Mouse (Mus musculus): ENCODE measurements at regions not wholly inside any gene's neighbourhood (a gene's known extent, or its start where the extent isn't known, plus 50 kb on each side); places are given as distances from the start of the nearest gene placed in this dataset.

- WGBS: 90% methylated on average over 7 of the region's 7 CpGs
- Histone ChIP-seq H3K4me1 (replicated peaks; ENCODE audit: control insufficient read depth, insufficient read depth, low read length) (peaks cover 3% of the 10 kb centered on the region; the same call in 1 of the 2 replicates), H3K9ac (ENCODE audit: low read length) (no peak overlapping the region), H3K36me3 (ENCODE audit: control insufficient read depth, insufficient read depth, low read length) (no peaks in the 10 kb centered on the region), H3K27ac (ENCODE audit: low read depth, low read length) (no peak overlapping the region), H3K4me3 (ENCODE audit: low read depth, low read length) (no peak overlapping the region), H3K27me3 (ENCODE audit: control insufficient read depth, insufficient read depth, low read length) (no peaks in the 10 kb centered on the region), H3K9me3 (ENCODE audit: control insufficient read depth, low read length) (no peaks in the 10 kb centered on the region), H3K4me2 (ENCODE audit: low read depth, low read length, severe bottlenecking) (no peak overlapping the region)
- ATAC-seq (replicated peaks; ENCODE audit: low FRiP score) (no peak), DNase-seq (ENCODE audit: low spot score) (no peak)
Measured at GRCm38 (mm10) chr14:76809411-76809810, 227.2 kb upstream of the Ccdc122 start.

GRCm38 (mm10) chr14:76805151-76805785 lies 231.3 kb upstream of the Ccdc122 start:
- Histone ChIP-seq H3K4me1 (replicated peaks; ENCODE audit: control insufficient read depth, insufficient read depth, low read length) (peaks cover 2% of the 10 kb centered on the region; the same call in 1 of the 2 replicates), H3K4me2 (ENCODE audit: low read depth, low read length, severe bottlenecking) (no peak overlapping the region), H3K36me3 (ENCODE audit: control insufficient read depth, insufficient read depth, low read length) (no peaks in the 10 kb centered on the region), H3K27me3 (ENCODE audit: control insufficient read depth, insufficient read depth, low read length) (no peaks in the 10 kb centered on the region), H3K9me3 (ENCODE audit: control insufficient read depth, low read length) (no peaks in the 10 kb centered on the region), H3K27ac (ENCODE audit: low read depth, low read length) (no peak overlapping the region), H3K4me3 (ENCODE audit: low read depth, low read length) (no peak overlapping the region), H3K9ac (ENCODE audit: low read length) (no peak overlapping the region)
- DNase-seq (ENCODE audit: low spot score) (no peak), ATAC-seq (replicated peaks; ENCODE audit: low FRiP score) (no peak)
- WGBS: 84% methylated on average over 13 of the region's 13 CpGs

GRCm38 (mm10) chr14:76804447-76805150 lies 232.0 kb upstream of the Ccdc122 start:
- no peak overlapping the region for H3K9ac ChIP-seq (ENCODE audit: low read length)
- DNase-seq (ENCODE audit: low spot score) (no peak), ATAC-seq (replicated peaks; ENCODE audit: low FRiP score) (no peak)
- H3K4me3 ChIP-seq (ENCODE audit: low read depth, low read length): no peak overlapping the region
- WGBS: 78% methylated on average over 6 of the region's 6 CpGs
- no peak overlapping the region for H3K4me2 ChIP-seq (ENCODE audit: low read depth, low read length, severe bottlenecking)
- H3K36me3 ChIP-seq (ENCODE audit: control insufficient read depth, insufficient read depth, low read length): no peaks in the 10 kb centered on the region
- H3K27me3 ChIP-seq (ENCODE audit: control insufficient read depth, insufficient read depth, low read length): no peaks in the 10 kb centered on the region
- peaks cover 2% of the 10 kb centered on the region; the same call in 1 of the 2 replicates for H3K4me1 ChIP-seq (replicated peaks; ENCODE audit: control insufficient read depth, insufficient read depth, low read length)
- H3K27ac ChIP-seq (ENCODE audit: low read depth, low read length): no peak overlapping the region
- H3K9me3 ChIP-seq (ENCODE audit: control insufficient read depth, low read length): no peaks in the 10 kb centered on the region

- no peak for ATAC-seq (replicated peaks; ENCODE audit: low FRiP score)
- Histone ChIP-seq H3K4me3 (ENCODE audit: low read depth, low read length) (no peak overlapping the region), H3K9ac (ENCODE audit: low read length) (no peak overlapping the region), H3K9me3 (ENCODE audit: control insufficient read depth, low read length) (no peaks in the 10 kb centered on the region), H3K27me3 (ENCODE audit: control insufficient read depth, insufficient read depth, low read length) (no peaks in the 10 kb centered on the region), H3K4me2 (ENCODE audit: low read depth, low read length, severe bottlenecking) (no peak overlapping the region), H3K4me1 (replicated peaks; ENCODE audit: control insufficient read depth, insufficient read depth, low read length) (peaks cover 2% of the 10 kb centered on the region; the same call in 1 of the 2 replicates), H3K27ac (ENCODE audit: low read depth, low read length) (no peak overlapping the region), H3K36me3 (ENCODE audit: control insufficient read depth, insufficient read depth, low read length) (no peaks in the 10 kb centered on the region)
- DNase-seq (ENCODE audit: low spot score): no peak
- WGBS: 61% methylated on average over 4 of the region's 4 CpGs
Measured at GRCm38 (mm10) chr14:76800181-76800580, 236.4 kb upstream of the Ccdc122 start.

GRCm38 (mm10) chr14:76799741-76800140 lies 236.8 kb upstream of the Ccdc122 start:
- Histone ChIP-seq H3K4me3 (ENCODE audit: low read depth, low read length) (no peak overlapping the region), H3K27me3 (ENCODE audit: control insufficient read depth, insufficient read depth, low read length) (no peaks in the 10 kb centered on the region)

GRCm38 (mm10) chr14:76798925-76799428 lies 237.6 kb upstream of the Ccdc122 start:
- WGBS: 86% methylated on average over 8 of the region's 8 CpGs
- Histone ChIP-seq H3K4me2 (ENCODE audit: low read depth, low read length, severe bottlenecking) (no peak overlapping the region), H3K9ac (ENCODE audit: low read length) (no peak overlapping the region), H3K4me1 (replicated peaks; ENCODE audit: control insufficient read depth, insufficient read depth, low read length) (peaks cover 2% of the 10 kb centered on the region; the same call in 1 of the 2 replicates), H3K4me3 (ENCODE audit: low read depth, low read length) (no peak overlapping the region), H3K27ac (ENCODE audit: low read depth, low read length) (no peak overlapping the region), H3K36me3 (ENCODE audit: control insufficient read depth, insufficient read depth, low read length) (no peaks in the 10 kb centered on the region), H3K9me3 (ENCODE audit: control insufficient read depth, low read length) (no peaks in the 10 kb centered on the region), H3K27me3 (ENCODE audit: control insufficient read depth, insufficient read depth, low read length) (no peaks in the 10 kb centered on the region)
- DNase-seq (ENCODE audit: low spot score) (no peak), ATAC-seq (replicated peaks; ENCODE audit: low FRiP score) (no peak)

More at GRCm38 (mm10) chr14:76799741-76800140, 236.8 kb upstream of the Ccdc122 start:
- Histone ChIP-seq H3K27ac (ENCODE audit: low read depth, low read length) (no peak overlapping the region), H3K4me2 (ENCODE audit: low read depth, low read length, severe bottlenecking) (no peak overlapping the region), H3K9me3 (ENCODE audit: control insufficient read depth, low read length) (no peaks in the 10 kb centered on the region), H3K4me1 (replicated peaks; ENCODE audit: control insufficient read depth, insufficient read depth, low read length) (peaks cover 2% of the 10 kb centered on the region; the same call in 1 of the 2 replicates), H3K9ac (ENCODE audit: low read length) (no peak overlapping the region), H3K36me3 (ENCODE audit: control insufficient read depth, insufficient read depth, low read length) (no peaks in the 10 kb centered on the region)
- DNase-seq (ENCODE audit: low spot score) (no peak), ATAC-seq (replicated peaks; ENCODE audit: low FRiP score) (no peak)
- WGBS: 82% methylated on average over 6 of the region's 6 CpGs

- H3K27me3 ChIP-seq (ENCODE audit: control insufficient read depth, insufficient read depth, low read length): no peaks in the 10 kb centered on the region
- DNase-seq (ENCODE audit: low spot score) (peak; percentile 19), ATAC-seq (replicated peaks; ENCODE audit: low FRiP score) (no peak)
- H3K4me1 ChIP-seq (replicated peaks; ENCODE audit: control insufficient read depth, insufficient read depth, low read length): peaks cover 2% of the 10 kb centered on the region; the same call in 1 of the 2 replicates
- WGBS: 80% methylated on average over 6 of the region's 6 CpGs
- H3K4me2 ChIP-seq (ENCODE audit: low read depth, low read length, severe bottlenecking): no peak overlapping the region
- no peaks in the 10 kb centered on the region for H3K9me3 ChIP-seq (ENCODE audit: control insufficient read depth, low read length)
- H3K27ac ChIP-seq (ENCODE audit: low read depth, low read length): no peak overlapping the region
- no peaks in the 10 kb centered on the region for H3K36me3 ChIP-seq (ENCODE audit: control insufficient read depth, insufficient read depth, low read length)
- H3K4me3 ChIP-seq (ENCODE audit: low read depth, low read length): no peak overlapping the region
- no peak overlapping the region for H3K9ac ChIP-seq (ENCODE audit: low read length)
Measured at GRCm38 (mm10) chr14:76798488-76798887, 238.1 kb upstream of the Ccdc122 start.

GRCm38 (mm10) chr14:76797518-76797917 lies 239.1 kb upstream of the Ccdc122 start:
- no peak for ATAC-seq (replicated peaks; ENCODE audit: low FRiP score)
- Histone ChIP-seq H3K36me3 (ENCODE audit: control insufficient read depth, insufficient read depth, low read length) (no peaks in the 10 kb centered on the region), H3K27me3 (ENCODE audit: control insufficient read depth, insufficient read depth, low read length) (no peaks in the 10 kb centered on the region), H3K27ac (ENCODE audit: low read depth, low read length) (no peak overlapping the region), H3K9me3 (ENCODE audit: control insufficient read depth, low read length) (no peaks in the 10 kb centered on the region), H3K4me1 (replicated peaks; ENCODE audit: control insufficient read depth, insufficient read depth, low read length) (peaks cover 2% of the 10 kb centered on the region; the same call in 1 of the 2 replicates), H3K4me2 (ENCODE audit: low read depth, low read length, severe bottlenecking) (no peak overlapping the region), H3K4me3 (ENCODE audit: low read depth, low read length) (no peak overlapping the region), H3K9ac (ENCODE audit: low read length) (no peak overlapping the region)
- peak; percentile 20 for DNase-seq (ENCODE audit: low spot score)
- WGBS: 86% methylated on average over 6 of the region's 6 CpGs

All from forebrain, embryonic 11.5 days (tissue).